Mouse (Mus musculus) heart, embryonic 10.5 days (tissue): ENCODE data around the gene Actr3b. TPM values are rescaled to one million over a fixed set of nuclear protein-coding genes. Genes with fewer than 3 reads are reported as not detected.
"Not testable (repeated sequence)": the region's sequence is repeated elsewhere in the genome, so short reads cannot be mapped to it uniquely, and the experiment has no call there.

Source experiments
- DNase-seq: peaks from one replicate; pipeline ENCODE4 v3.0.0-alpha.2; 2017; ENCODE audit warnings: low spot score
- H3K27ac ChIP-seq: fragments of 300-500 bp; sonication (generic); 2 replicates; pipeline ENCODE4 v1.5.1; 2016; ENCODE audit warnings: mild to moderate bottlenecking
- H3K27me3 ChIP-seq: fragments of 300-500 bp; sonication (generic); 2 replicates; pipeline ENCODE4 v1.6.1; 2016; ENCODE audit warnings: mild to moderate bottlenecking; ENCODE audit not compliant: poor library complexity, insufficient read depth, severe bottlenecking
- H3K36me3 ChIP-seq: fragments of 300-500 bp; sonication (generic); 2 replicates; pipeline ENCODE4 v1.6.1; 2016; ENCODE audit warnings: mild to moderate bottlenecking, moderate library complexity
- H3K4me1 ChIP-seq: fragments of 300-500 bp; sonication (generic); 2 replicates; pipeline ENCODE4 v1.6.1; 2016; ENCODE audit warnings: mild to moderate bottlenecking
- H3K4me3 ChIP-seq: fragments of 300-500 bp; sonication (generic); 2 replicates; pipeline ENCODE4 v1.5.1; 2016; ENCODE audit warnings: mild to moderate bottlenecking, moderate library complexity
- H3K9me3 ChIP-seq: fragments of 300-500 bp; sonication (generic); 2 replicates; pipeline ENCODE4 v1.6.1; 2016; ENCODE audit warnings: mild to moderate bottlenecking, moderate library complexity
- WGBS: fragments of 180-500 bp; shearing (Covaris S2); methylation state at CpG from one replicate; pipeline ENCODE4 v1.1.7; 2016; 5-methylcytosine and 5-hydroxymethylcytosine counted together
- polyA plus RNA-seq: library from polyadenylated mRNA; unstranded; fragments of >200 nt; fragmentation: Nextera tagmentation; extraction: Ambion mirVana; gene quantifications from 2 replicates; pipeline ENCODE4 v1.2.1, GENCODE M21; 2016

Actr3b gene
- 22.7 and 40.6 TPM in 2 replicates for polyA plus RNA-seq

DNA sequence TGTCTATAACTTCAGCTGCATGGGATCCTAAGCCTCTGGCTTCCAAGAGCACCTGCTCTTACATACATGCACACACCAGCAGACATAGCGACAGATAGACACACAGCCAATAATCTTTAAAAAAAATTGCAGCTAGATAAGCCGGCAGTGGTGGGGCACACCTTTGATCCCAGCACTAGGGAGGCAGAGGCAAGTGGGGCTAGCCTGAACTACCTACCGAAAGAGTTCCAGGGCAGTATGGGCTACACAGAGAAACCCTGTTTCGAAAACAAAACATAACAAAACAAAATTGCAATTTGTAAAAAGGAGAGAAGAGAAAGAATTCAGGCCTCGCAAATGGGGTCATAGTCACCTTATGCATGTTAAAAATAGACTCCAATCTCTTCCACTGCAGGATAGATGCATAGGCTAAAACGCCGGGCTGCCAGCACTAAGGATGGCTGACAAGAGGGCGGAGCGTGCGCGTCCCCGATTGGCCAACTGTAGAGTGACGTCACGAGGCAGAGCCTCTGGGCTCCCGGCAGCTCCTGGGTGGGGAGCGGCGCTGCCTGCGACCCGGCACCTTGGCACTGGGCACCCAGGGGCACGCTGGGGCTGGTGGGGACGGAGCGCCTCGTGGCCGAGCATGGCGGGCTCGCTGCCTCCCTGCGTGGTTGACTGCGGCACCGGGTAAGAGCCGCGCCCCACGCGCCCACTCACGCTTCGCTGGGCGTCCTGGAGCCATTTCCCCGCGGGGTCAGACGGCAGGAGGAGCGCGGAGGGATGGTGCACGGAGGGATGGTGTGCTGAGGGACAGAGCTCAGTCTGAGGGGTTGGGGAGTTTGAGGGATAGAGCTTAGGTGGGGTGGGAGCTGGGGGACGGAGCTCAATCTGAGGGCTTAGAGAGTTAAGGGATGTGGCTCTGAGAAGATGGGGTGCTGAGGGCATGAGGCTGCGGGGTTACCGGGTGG, at the start of gene Actr3b:
Gene Actr3b, plus strand, starts transcription at position 538 of the 950 bp plus-strand sequence.
- Histone ChIP-seq H3K27ac (peak within 1 kb of the TSS; percentile 90), H3K36me3 (no peaks in the 10 kb centered on the region), H3K4me1 (peaks cover 30% of the 10 kb centered on the region), H3K27me3 (no peaks in the 10 kb centered on the region; the same call in 1 of the 2 replicates), H3K4me3 (peak within 1 kb of the TSS; percentile 91), H3K9me3 (no peaks in the 10 kb centered on the region)
- DNase-seq, result peak; percentile 92
- 2% methylated on average over 45 of the region's 45 CpGs for WGBS

GRCm38 (mm10) chr5:25713001-25713706, 46.6 kb upstream of the Actr3b start:
- DNase-seq, H3K27ac ChIP-seq, H3K27me3 ChIP-seq, H3K36me3 ChIP-seq, H3K4me1 ChIP-seq, H3K4me3 ChIP-seq, H3K9me3 ChIP-seq: not testable (repeated sequence)
- WGBS, result 86% methylated on average over 4 of the region's 4 CpGs

DNA sequence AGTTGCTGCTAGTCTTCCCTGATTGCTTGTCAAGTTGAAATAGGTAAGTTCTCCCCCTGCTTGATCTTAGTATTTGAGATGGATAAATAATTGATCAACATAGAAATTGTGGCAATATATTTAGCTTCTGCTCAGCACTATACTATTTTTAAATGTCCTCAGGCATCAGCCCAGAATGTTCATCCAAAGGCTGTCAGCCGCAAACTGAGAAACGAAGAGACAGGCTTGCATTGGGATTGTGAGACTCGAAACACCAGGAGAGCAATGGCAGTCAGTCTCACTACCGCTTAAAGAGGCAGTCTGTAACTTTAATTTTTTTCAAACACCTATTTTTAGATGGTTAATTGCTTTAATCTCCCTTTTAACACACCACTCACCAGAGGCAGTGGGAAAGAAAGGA, 40.4 kb upstream of the Actr3b start:
- Histone ChIP-seq H3K27ac (no peak overlapping the region), H3K9me3 (no peaks in the 10 kb centered on the region), H3K4me1 (no peaks in the 10 kb centered on the region), H3K27me3 (no peaks in the 10 kb centered on the region), H3K36me3 (no peaks in the 10 kb centered on the region), H3K4me3 (no peak overlapping the region)
- no peak for DNase-seq
- 80% methylated on average over 4 of the region's 4 CpGs for whole genome bisulfite sequencing

GRCm38 (mm10) chr5:25723016-25723415, 36.8 kb upstream of the Actr3b start:
- no peak for DNase-seq
- WGBS, result 84% methylated on average over 2 of the region's 2 CpGs
- H3K27me3 ChIP-seq, result no peaks in the 10 kb centered on the region

GRCm38 (mm10) chr5:25724134-25724675, 35.6 kb upstream of the Actr3b start:
- no peaks in the 10 kb centered on the region for H3K4me1 ChIP-seq
- no peak overlapping the region for H3K4me3 ChIP-seq
- WGBS, result 32% methylated on average over 1 of the region's 1 CpGs
- H3K27me3 ChIP-seq, result no peaks in the 10 kb centered on the region
- DNase-seq, result no peak
- H3K36me3 ChIP-seq, result no peaks in the 10 kb centered on the region
- H3K27ac ChIP-seq, result no peak overlapping the region
- H3K9me3 ChIP-seq, result no peaks in the 10 kb centered on the region

More at GRCm38 (mm10) chr5:25723016-25723415, 36.8 kb upstream of the Actr3b start:
- Histone ChIP-seq H3K9me3 (no peaks in the 10 kb centered on the region), H3K27ac (no peak overlapping the region), H3K4me3 (no peak overlapping the region), H3K4me1 (no peaks in the 10 kb centered on the region), H3K36me3 (no peaks in the 10 kb centered on the region)

DNA sequence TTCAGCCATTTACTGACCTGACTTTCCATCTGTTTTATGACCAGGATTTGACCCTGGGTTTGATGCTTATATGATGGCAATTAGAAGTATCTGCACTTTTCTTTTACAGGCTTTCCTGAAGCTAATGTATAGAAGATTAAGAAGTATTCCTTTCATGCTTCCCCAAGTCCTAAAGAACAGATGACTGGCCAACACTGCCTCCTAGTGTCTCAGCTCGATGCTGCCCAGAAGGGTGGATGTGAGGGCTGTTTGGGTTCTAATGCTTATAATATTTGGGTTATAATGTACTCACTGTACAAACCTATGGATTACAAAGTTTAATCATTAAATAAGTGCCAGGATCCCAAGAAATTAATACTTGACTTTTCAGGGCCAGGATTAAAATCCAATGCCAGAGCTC, 25.5 kb upstream of the Actr3b start:
- no peak for DNase-seq
- H3K4me3 ChIP-seq, result no peak overlapping the region
- H3K9me3 ChIP-seq, result no peaks in the 10 kb centered on the region
- H3K27me3 ChIP-seq, result no peaks in the 10 kb centered on the region
- 19% methylated on average over 1 of the region's 1 CpGs for WGBS
- no peaks in the 10 kb centered on the region for H3K36me3 ChIP-seq
- no peaks in the 10 kb centered on the region for H3K4me1 ChIP-seq
- no peak overlapping the region for H3K27ac ChIP-seq

DNA sequence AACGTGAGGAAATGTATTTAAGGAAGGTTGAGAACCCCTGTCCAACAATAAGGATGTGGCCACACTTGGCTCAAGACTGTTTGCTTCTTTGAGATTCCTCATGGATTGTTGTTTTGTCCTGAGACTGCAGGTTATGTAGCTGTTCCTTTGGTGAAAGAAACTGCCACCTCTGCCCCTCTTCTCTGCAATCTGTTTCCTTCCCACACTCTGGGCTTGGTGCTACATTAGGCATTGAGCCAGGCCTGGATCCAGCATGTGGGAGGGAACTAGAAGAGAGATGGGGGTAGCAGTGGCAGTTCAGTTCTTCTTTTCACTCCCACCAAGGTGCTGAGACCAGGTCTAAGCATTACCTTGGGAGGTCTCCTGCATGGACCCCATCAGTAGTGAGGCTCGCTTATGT, 23.9 kb upstream of the Actr3b start:
- no peak for DNase-seq
- Histone ChIP-seq H3K4me1 (no peaks in the 10 kb centered on the region), H3K4me3 (no peak overlapping the region), H3K36me3 (no peaks in the 10 kb centered on the region), H3K27ac (no peak overlapping the region), H3K27me3 (no peaks in the 10 kb centered on the region), H3K9me3 (no peaks in the 10 kb centered on the region)
- 77% methylated on average over 2 of the region's 2 CpGs for WGBS

GRCm38 (mm10) chr5:25738448-25738847, 21.3 kb upstream of the Actr3b start:
- Histone ChIP-seq H3K9me3 (no peaks in the 10 kb centered on the region), H3K36me3 (no peaks in the 10 kb centered on the region), H3K27me3 (no peaks in the 10 kb centered on the region), H3K4me1 (no peaks in the 10 kb centered on the region), H3K27ac (no peak overlapping the region), H3K4me3 (no peak overlapping the region)
- DNase-seq, result no peak
- 63% methylated on average over 3 of the region's 3 CpGs for WGBS

DNA sequence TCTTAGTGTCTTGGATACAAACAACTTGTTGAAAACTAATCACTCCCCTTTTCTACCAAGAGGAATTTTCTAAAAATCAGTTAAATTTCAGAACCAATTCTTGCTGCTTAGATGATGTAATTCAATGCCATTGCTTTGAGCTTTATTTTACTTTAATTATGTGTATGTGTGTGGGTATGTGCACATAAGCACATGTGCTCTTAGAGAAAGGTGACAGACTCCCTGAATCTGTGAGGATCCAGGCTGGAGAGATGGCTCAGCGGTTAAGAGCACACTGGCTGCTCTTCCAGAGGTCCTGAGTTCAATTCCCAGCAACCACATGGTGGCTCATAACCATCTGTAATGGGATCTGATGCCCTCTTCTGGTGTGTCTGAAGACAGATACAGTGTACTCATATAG, 20.9 kb upstream of the Actr3b start:
- not testable (repeated sequence) for H3K27ac ChIP-seq, H3K4me1 ChIP-seq, H3K36me3 ChIP-seq, H3K4me3 ChIP-seq, H3K27me3 ChIP-seq, H3K9me3 ChIP-seq, DNase-seq
- WGBS, result 97% methylated on average over 1 of the region's 1 CpGs

DNA sequence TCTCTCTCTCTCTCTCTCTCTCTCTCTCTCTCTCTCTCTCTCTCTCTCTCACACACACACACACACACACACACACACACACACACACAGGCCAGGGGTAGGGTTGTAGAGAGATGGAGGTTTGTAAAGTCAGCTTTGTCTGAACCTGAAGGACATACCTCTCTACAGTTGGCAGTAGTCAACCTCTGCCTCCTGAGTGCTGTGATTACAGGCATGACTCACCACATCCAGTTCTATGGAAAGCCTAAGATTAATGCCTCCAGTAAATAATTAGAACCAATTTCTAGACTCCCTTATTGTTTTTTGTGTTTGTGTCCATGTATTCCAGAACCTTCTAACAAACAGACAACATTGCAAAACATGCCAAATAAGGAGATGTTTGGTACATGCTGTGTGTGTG, 11.9 kb upstream of the Actr3b start:
- peak overlapping the region; percentile 77 for H3K27ac ChIP-seq
- DNase-seq, result no peak
- no peaks in the 10 kb centered on the region for H3K36me3 ChIP-seq
- H3K9me3 ChIP-seq, result no peaks in the 10 kb centered on the region
- no peak overlapping the region for H3K4me3 ChIP-seq
- no peaks in the 10 kb centered on the region for H3K27me3 ChIP-seq
- H3K4me1 ChIP-seq, result peaks cover 34% of the 10 kb centered on the region

DNA sequence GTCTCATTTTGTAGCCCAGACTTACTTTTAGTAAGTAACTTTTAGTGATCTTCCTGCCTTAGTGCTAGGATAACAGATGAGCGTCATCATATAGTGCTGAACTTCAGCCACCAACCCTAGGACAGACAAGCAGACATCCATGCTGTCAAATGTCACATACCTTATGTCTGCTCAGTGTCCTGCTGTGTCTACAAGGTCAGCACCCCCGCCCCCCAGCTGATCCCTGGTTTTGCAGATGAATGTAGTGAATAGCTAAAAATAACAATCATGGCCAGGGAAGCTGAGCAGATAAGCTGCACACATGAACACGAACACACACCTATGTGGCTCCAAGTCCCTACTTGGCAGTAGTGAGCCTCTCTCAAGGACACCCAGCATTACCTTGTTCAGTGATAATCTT, 11.2 kb upstream of the Actr3b start:
- no peak overlapping the region for H3K4me3 ChIP-seq
- no peaks in the 10 kb centered on the region for H3K9me3 ChIP-seq
- no peak for DNase-seq
- H3K4me1 ChIP-seq, result peaks cover 38% of the 10 kb centered on the region
- H3K27ac ChIP-seq, result peak overlapping the region; percentile 77
- no peaks in the 10 kb centered on the region for H3K27me3 ChIP-seq
- WGBS, result 37% methylated on average over 3 of the region's 3 CpGs
- H3K36me3 ChIP-seq, result no peaks in the 10 kb centered on the region

DNA sequence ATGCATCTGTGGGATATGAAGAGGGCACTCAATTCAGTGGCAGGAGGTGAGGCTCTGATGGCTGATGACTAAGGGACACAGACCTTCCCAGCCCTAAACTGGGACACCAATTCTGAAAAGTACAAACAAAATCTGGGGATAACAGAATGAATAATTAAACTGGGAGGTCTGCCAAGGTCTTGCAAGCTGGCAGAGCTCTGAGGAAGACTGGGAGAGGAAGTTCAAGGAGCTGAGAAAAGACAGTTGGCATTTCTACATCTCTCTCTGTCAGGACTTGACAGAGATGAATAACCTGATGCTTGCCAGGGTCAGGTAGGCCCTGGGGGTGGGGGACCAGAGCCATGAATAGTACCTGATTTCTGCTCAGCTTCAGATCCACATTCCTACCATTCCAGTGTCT, 8.2 kb upstream of the Actr3b start:
- Histone ChIP-seq H3K27me3 (no peaks in the 10 kb centered on the region), H3K36me3 (no peaks in the 10 kb centered on the region), H3K4me3 (no peak overlapping the region), H3K4me1 (peaks cover 56% of the 10 kb centered on the region), H3K9me3 (no peaks in the 10 kb centered on the region), H3K27ac (peak overlapping the region; percentile 42; the same call in 1 of the 2 replicates)
- DNase-seq, result no peak

GRCm38 (mm10) chr5:25752862-25753261, 6.9 kb upstream of the Actr3b start:
- Histone ChIP-seq H3K9me3 (no peaks in the 10 kb centered on the region), H3K4me1 (peaks cover 54% of the 10 kb centered on the region), H3K4me3 (no peak overlapping the region), H3K27me3 (no peaks in the 10 kb centered on the region), H3K27ac (no peak overlapping the region), H3K36me3 (no peaks in the 10 kb centered on the region)
- 75% methylated on average over 5 of the region's 5 CpGs for WGBS
- no peak for DNase-seq
